Mouse (Mus musculus): ENCODE measurements around the gene Wdr20.

The Wdr20 gene

DNA sequence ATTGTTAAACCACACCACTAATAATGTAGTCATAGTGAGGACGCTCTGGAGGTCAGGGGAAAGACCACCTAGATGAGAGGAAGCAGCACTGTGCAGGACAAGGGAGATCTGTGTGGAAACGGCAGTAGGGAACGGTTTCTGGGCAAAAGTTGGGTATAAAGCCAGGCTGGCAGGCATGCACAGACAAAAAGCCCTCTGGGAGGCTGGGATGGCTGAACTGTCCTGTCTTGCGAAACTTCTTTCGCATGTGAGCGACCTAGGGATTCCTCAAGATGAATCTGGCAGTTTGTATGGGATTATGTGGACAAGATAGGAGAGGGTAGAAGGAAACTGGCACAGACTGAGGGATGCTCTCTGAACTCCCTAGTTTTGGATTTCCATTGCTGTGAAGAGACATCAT, 34.2 kb downstream of the Wdr20 start:
- CTCF ChIA-PET: no interaction called here

DNA sequence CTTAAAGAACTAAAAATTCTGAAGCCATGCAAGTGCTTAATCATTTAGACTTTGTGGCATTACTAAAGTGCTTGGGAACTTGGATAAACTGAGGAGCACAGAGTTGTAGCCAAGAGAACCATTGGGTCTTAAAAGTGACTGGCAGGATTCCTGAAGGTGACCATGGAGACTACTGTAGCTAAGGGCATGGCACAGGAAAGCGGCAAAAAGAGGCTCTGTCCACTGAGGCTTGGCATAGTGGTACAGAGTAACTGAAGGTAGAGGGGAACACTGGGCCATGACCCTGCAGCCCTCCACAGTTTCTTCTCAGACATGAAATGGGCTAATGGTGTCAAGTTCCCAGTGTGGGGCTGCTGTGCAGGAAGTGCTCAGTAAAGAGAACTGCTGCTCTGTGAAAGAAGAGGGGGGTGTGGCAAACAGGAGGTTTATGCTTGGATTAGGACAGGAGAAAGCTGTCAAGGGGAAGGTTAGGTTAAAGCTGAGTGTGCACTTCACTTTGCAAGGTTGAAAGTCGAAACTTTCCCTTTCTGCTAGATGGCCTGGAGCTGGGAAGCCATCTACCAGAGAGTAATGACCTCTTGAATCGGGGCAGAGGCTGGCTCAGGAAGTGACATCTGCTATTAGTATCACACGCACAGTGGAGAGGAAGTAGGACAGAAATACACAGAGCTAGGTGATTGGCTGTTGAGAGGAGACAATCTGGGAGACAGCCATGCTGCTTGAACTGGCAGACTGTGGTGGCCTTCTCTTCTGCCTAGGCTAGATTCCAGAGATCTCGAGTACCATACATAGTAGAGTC, 38.1 kb downstream of the Wdr20 start:
- CTCF ChIA-PET: no interaction called here

DNA sequence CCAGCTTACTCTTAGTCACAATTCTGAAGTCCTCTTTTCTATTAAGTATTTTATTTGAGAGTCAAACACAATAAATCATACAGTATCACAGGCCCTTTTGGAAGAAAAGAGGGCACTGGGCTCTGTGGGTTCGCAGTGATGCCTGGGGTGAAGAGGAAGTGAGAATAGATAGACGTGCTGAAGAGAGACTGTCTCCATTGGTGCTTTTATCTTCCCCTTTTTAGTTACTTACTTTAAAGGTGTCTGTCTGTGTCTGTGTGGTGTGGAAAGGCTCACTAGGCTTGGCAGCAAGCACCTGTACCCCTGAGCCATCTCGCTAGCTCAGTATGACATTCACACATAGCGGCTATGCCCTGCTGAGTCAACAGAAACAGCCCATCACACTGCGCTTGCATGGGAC, 40.1 kb downstream of the Wdr20 start:
- CTCF ChIA-PET: no interaction called here

DNA sequence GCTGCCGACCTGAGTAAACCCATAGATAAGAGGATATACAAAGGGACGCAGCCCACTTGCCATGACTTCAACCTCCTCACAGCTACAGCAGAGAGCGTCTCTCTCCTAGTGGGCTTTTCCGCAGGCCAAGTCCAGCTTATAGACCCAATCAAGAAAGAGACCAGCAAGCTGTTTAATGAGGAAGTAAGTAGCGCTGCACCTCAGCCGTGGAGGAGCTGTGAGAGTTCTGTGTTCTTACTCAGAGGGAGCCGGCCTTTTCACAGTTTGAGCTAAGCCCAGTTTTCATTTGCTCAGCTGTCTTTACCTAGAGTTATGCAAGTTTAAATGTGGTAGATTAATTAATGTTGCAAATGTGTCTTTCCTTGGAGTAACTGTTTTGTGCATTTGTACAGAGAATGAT, 41.6 kb downstream of the Wdr20 start:
- CTCF ChIA-PET: interaction anchor here (0.8 kb wide), 1 partner anchor 28 kb away, joined by 3 read pairs; no protein-coding TSS in a partner anchor

DNA sequence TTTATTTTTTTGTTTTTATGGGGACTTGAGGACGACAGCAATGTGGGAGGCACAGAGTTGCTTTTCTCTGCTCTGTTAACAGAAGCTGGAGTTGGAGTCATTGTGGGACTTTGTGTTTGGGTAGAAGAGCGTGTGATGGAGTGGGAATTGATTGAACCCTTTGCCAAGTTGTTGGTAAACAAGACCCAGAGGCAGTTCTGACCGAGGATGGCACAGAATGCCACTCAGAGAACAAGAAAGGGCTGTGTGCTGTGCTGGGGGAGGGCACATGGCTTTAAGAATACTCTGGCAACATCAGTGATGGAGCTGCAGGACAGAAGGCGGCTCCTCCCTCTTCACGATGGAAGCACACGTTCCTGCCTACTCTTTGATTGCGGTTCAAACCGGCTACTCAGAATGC, 43.4 kb downstream of the Wdr20 start:
- CTCF ChIA-PET: interaction anchor here (0.6 to 0.8 kb wide), 3 partner anchors 10 to 175 kb away, joined by 3 to 5 read pairs (median 4); no protein-coding TSS in a partner anchor

DNA sequence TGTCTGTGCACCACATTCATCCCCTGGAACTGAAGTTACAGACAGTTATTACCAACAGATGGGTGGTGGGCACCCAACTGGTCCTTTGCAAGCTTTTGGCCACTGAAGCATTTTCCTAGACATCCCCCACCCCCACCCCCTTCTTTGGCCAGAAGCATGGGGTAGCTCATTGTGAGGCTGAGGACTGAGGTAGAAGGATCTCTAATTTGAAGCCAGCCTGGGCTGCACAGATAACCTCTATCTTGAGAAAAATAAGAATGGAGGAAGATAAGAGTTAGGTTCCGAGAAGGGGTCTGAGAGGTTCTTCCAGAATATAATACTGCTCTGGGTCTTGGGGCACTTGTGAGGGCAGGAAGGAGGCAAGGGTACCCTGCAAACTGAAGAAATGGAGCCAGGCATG, 44.5 kb downstream of the Wdr20 start:
- CTCF ChIA-PET: interaction anchor here (0.8 kb wide), 1 partner anchor 12 kb away, joined by 3 read pairs; no protein-coding TSS in a partner anchor

GRCm38 (mm10) chr12:110784211-110784610, 46.5 kb downstream of the Wdr20 start:
- CTCF ChIA-PET: no interaction called here

- CTCF ChIA-PET: no interaction called here
Observed at GRCm38 (mm10) chr12:110786243-110786642, 48.5 kb downstream of the Wdr20 start.

DNA sequence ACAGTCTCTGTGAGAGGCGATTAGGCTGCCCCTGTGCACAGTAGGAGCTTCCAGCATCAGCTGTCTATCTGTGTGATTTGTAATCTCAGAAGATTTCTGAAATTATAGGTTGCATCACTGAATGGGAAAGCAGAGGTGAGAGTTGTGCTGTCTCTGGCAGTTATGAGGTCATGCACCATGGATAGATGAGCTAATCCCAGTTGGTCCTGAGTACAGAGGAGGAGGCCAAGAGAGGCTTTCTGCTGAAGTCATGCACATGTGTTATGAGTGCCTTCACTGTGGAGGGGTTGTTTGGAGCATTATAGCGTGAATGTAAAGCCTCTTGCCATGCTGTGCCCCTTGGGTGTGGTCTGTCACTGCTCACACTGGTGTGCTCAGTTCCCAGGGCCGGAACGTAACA, 52.8 kb downstream of the Wdr20 start:
- CTCF ChIA-PET: no interaction called here

GRCm38 (mm10) chr12:110791026-110791425, 53.3 kb downstream of the Wdr20 start:
- CTCF ChIA-PET: no interaction called here

DNA sequence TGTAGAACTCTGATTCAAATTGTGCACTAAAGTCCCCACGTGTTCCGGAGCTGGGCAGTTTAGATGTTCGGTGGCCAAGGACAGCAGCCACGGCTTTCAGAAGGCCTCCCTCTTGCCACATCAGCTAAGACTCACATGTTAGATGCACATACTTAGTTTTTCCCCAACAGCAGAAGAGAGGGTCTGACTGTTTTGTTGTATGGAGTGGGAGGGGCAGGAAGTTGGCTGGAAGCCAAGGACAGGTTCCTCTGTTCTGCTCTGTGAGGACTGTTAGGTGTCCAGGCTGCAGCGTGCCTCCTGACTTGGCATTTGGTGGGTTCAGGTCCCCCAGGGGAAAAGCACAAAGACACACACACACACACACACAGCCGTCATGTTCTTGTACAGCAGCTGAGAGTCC, 57.3 kb downstream of the Wdr20 start:
- CTCF ChIA-PET: no interaction called here

- CTCF ChIA-PET: no interaction called here
Observed at GRCm38 (mm10) chr12:110796748-110797147, 59.0 kb downstream of the Wdr20 start.

DNA sequence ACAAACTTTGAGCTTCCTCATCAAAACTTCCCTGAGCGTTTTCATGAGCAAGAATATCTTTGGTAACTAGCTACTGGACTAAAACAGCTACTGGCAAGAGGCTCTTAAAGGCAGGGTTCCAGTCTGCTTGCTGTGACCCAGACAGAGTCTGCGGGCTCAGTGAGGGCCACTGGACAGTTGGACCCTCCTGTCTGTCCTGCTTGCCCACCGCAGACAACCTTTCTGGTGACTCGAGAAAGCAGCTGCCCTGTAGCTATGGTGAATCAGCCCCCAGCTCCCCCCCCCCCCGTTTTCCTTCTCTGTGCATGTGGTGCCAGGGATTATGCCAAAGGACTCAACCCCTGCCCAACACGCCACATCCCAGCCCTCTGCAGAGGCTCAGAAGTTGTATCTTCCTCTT, 59.5 kb downstream of the Wdr20 start:
- CTCF ChIA-PET: no interaction called here

DNA sequence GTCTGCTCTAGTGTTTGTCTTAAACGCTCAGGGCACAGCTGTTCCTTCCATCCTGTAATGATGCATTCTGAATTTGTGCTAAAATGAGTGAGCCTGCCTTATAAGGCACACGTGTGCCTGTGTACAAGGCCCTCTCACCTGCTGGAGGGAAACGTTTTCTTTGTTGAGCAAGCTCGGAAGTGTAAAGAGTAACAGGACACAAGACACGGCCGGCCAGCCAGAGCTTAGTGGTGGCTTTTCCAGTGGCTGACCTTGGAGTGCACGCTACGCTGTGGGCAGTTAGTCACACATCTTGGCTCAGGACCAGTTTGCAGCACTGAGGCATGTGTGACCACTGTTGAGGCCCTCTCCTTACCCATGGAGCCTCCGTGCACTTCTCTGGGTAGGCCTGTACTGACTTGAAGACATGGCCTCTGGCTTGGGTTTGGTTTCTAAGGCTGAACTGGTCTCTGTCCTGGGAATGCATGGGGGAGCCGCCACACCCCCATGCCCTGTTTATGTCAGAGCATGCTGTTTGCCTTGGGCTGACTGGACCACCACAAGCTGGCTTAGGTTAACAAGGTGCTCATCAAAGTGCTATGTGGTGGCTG, 60.2 kb downstream of the Wdr20 start:
- CTCF ChIA-PET: no interaction called here

DNA sequence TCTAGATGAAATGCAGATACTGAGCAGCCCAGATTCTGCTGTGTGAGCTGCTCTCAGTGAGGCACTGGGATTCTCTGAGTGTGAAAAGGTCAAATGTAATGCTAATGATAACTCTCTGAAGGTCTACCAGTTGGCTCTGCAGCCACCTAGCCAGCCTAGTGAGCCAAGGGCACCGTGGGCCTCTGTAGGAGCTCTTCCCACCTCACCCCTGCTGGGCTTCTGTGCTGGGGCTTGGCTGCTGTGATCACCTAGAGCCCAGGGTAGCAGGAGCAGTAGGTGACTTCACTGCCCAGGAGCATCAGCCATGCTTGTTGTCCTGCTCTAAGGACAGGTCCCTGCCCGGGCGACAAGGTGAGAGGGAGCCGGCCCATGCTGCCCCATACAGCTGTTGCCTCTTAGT, 61.5 kb downstream of the Wdr20 start:
- CTCF ChIA-PET: no interaction called here

DNA sequence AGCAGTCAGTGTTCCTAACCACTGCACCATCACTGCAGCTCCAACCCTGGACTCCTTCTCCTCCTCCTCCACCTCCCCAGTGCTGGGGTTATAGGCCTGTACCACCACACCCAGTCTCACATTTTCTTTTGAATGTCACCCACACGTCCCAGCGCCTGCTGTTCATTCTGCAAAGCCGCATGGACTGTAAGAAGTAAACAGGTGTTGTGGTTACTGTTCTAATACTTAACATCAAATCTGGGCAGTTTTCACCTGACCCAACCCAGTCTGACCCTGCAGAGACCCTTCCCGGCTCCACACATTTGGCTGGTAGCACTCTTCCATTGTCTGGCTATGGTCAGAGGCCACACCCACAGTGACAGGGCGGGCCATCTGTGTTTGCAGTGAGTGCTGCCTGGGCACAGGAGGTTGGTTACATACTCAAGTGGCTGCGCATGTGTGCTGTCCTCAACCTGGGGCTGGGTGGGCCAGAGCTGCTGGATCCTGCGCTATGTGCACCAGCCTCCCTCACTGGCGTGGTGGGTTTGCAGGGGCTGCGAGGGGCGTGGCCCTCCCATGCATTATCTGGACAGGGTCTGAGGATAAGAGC, 64.2 kb downstream of the Wdr20 start:
- CTCF ChIA-PET: no interaction called here

GRCm38 (mm10) chr12:110802674-110803297, 65.0 kb downstream of the Wdr20 start:
- CTCF ChIA-PET: no interaction called here

DNA sequence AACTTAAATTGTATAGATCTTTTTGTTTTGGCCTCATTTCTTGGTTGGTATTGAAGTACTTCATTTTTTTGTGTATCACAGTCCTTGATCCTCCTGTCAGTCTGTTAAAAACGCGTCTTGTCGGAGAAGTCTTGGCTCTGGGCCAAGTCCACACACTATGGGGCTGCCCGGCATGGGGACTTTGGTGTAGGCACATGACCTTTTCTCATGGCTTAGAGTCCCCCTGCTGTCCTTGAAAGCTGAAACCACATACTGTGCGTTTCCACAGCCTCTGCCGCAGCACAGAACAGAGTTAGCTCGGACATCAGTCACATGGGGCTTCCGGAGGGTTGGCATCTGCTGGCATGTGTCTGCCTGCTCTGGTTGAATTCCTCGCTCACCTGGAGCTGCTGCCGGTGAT, 66.5 kb downstream of the Wdr20 start:
- CTCF ChIA-PET: no interaction called here

DNA sequence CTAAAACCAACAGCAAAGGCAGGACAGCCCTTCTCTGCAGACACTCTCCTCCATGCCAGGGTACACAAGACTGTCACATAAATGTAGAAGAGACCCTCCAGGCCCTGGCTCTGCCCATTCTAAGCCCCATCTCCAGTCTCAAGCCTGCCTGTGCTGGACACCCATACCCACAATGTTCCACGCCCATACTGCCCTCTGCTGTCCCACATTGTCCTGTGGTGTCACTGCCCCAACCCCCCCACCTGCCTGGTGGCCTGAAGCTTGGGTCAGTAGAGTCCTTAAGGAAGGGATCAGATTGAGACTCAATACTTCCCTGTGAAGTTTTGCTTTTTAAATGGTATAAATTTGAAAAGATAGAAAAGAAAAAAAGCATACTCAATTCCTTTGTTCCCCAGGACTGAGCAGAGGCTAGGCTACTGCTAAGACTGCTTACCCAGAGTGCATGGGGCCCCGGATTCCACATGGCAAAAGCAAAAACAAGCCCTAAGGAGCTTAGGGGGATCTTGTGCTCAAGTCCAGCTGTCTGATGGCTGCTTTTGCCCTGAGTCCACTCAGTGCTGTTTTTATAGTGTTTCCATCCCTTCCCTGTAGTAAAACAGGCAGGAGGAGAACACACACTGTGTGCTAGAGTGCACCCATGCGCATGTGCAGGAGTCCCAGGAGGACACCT, 68.7 kb downstream of the Wdr20 start:
- CTCF ChIA-PET: interaction anchor here (0.7 kb wide), 1 partner anchor 86 kb away, joined by 3 read pairs; no protein-coding TSS in a partner anchor

GRCm38 (mm10) chr12:110808430-110808829, 70.7 kb downstream of the Wdr20 start:
- CTCF ChIA-PET: no interaction called here

GRCm38 (mm10) chr12:110808848-110809247, 71.1 kb downstream of the Wdr20 start:
- CTCF ChIA-PET: no interaction called here

- CTCF ChIA-PET: no interaction called here
Observed at GRCm38 (mm10) chr12:110813132-110813531, 75.4 kb downstream of the Wdr20 start.
